Mouse (Mus musculus) midbrain, embryonic 15.5 days (tissue): ENCODE results near the gene 9130230L23Rik. TPM values are rescaled to one million over a fixed set of nuclear protein-coding genes. Genes with fewer than 3 reads are reported as not detected.
"Not testable (repeated sequence)": the region's sequence is repeated elsewhere in the genome, so short reads cannot be mapped to it uniquely, and the experiment has no call there.

Experiments
- ATAC-seq: fragments of 200-750 bp; cut with Nextera tagmentation; replicated peaks from 2 replicates; pipeline ENCODE4 v1.8.0; 2017; ENCODE audit warnings: moderate TSS enrichment
- H3K27ac ChIP-seq: fragments of 300-500 bp; sonication (generic); 2 replicates; pipeline ENCODE4 v1.5.1; 2015; ENCODE audit warnings: mild to moderate bottlenecking, inconsistent platforms
- H3K27me3 ChIP-seq: fragments of 300-500 bp; sonication (generic); replicated peaks from 2 replicates; pipeline ENCODE4 v1.6.1; 2015; ENCODE audit warnings: inconsistent platforms
- H3K36me3 ChIP-seq: fragments of 300-500 bp; sonication (generic); replicated peaks from 2 replicates; pipeline ENCODE4 v1.6.1; 2015; ENCODE audit warnings: inconsistent platforms
- H3K4me1 ChIP-seq: fragments of 300-500 bp; sonication (generic); 2 replicates; pipeline ENCODE4 v1.6.1; 2015; ENCODE audit warnings: inconsistent platforms
- H3K4me2 ChIP-seq: fragments of 300-500 bp; sonication (generic); 2 replicates; pipeline ENCODE4 v1.6.1; 2015; ENCODE audit warnings: inconsistent platforms, mild to moderate bottlenecking, moderate library complexity
- H3K4me3 ChIP-seq: fragments of 300-500 bp; sonication (generic); 2 replicates; pipeline ENCODE4 v1.5.1; 2015; ENCODE audit warnings: mild to moderate bottlenecking, inconsistent platforms
- H3K9ac ChIP-seq: fragments of 300-500 bp; sonication (generic); 2 replicates; pipeline ENCODE4 v1.6.1; 2015; ENCODE audit warnings: mild to moderate bottlenecking, inconsistent platforms
- H3K9me3 ChIP-seq: fragments of 300-500 bp; sonication (generic); 2 replicates; pipeline ENCODE4 v1.6.1; 2016; ENCODE audit warnings: inconsistent platforms
- WGBS: fragments of 180-500 bp; shearing (Covaris S2); methylation state at CpG from one replicate; pipeline ENCODE4 v1.1.7; 2015; ENCODE audit warnings: mixed read lengths; 5-methylcytosine and 5-hydroxymethylcytosine counted together
- polyA plus RNA-seq: library from polyadenylated mRNA; unstranded; fragments of >200 nt; fragmentation: Nextera tagmentation; extraction: Ambion mirVana; gene quantifications from 2 replicates; pipeline ENCODE4 v1.2.1, GENCODE M21; 2015

The 9130230L23Rik gene
- polyA plus RNA-seq, 1 experiment from 2014 or later, result not detected

DNA sequence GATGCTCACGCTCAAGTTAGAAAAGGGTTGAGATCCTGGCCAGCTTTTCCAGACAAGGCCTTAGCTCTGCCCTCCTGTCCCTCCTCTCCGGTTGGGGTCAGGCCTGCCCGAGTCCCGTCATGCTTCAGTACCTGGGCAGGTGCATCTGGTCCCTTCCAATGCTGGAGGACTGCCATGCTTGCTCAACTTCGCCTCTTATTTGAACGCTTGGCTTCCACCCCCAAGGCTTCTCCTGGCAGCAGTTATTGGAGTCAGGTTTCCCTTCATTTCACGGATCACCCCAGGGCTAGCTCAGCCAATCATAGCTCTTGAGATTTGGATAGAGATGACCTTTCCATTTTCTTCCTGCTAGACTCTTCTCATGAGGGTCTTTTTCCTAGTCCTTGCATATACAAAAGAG is 4.0 kb downstream of the 9130230L23Rik start:
- Histone ChIP-seq H3K27ac (no peak overlapping the region), H3K4me2 (no peak overlapping the region), H3K9ac (no peak overlapping the region), H3K4me3 (no peak overlapping the region), H3K4me1 (no peaks in the 10 kb centered on the region), H3K36me3 (no peaks in the 10 kb centered on the region), H3K27me3 (no peaks in the 10 kb centered on the region), H3K9me3 (no peaks in the 10 kb centered on the region)
- 83% methylated on average over 7 of the region's 7 CpGs for WGBS
- no peak for ATAC-seq

- Histone ChIP-seq H3K4me1 (no peaks in the 10 kb centered on the region), H3K4me2 (no peak overlapping the region), H3K9me3 (no peaks in the 10 kb centered on the region), H3K27ac (no peak overlapping the region), H3K27me3 (no peaks in the 10 kb centered on the region), H3K36me3 (no peaks in the 10 kb centered on the region), H3K4me3 (no peak overlapping the region), H3K9ac (no peak overlapping the region)
- no peak for ATAC-seq
- WGBS, result 92% methylated on average over 7 of the region's 7 CpGs
These were observed 5.0 kb downstream of the 9130230L23Rik start for GRCm38 (mm10) chr5:65999106-65999505.

GRCm38 (mm10) chr5:65997813-65998212 is 6.3 kb downstream of the 9130230L23Rik start:
- no peaks in the 10 kb centered on the region for H3K9me3 ChIP-seq
- no peak overlapping the region for H3K27ac ChIP-seq
- H3K36me3 ChIP-seq, result no peaks in the 10 kb centered on the region
- no peaks in the 10 kb centered on the region for H3K27me3 ChIP-seq
- no peak for ATAC-seq
- no peak overlapping the region for H3K4me2 ChIP-seq
- no peak overlapping the region for H3K9ac ChIP-seq
- no peak overlapping the region for H3K4me3 ChIP-seq
- no peaks in the 10 kb centered on the region for H3K4me1 ChIP-seq

DNA sequence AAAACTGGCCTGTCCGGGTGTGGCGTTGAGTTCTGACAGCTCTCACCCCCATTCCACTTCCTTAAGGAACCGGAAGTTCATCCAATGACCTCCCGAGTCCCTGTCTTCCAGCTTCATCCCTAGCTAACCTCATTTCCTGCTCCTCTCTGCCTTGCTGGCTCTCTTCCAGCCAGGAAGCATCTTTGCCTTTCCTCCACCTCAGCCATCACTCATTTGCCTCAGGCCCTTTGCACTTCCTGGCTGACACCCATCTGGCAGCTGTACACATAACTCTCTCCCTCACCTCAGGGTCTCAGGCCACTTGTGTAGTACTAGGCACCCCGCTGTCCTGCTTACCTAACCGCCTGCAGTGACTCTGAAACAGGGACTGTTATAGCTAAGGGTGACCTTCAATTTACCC is 9.4 kb downstream of the 9130230L23Rik start:
- no peaks in the 10 kb centered on the region for H3K27me3 ChIP-seq
- H3K4me2 ChIP-seq, result no peak overlapping the region
- H3K9ac ChIP-seq, result no peak overlapping the region
- H3K4me3 ChIP-seq, result no peak overlapping the region
- no peaks in the 10 kb centered on the region for H3K9me3 ChIP-seq
- H3K36me3 ChIP-seq, result no peaks in the 10 kb centered on the region
- H3K4me1 ChIP-seq, result no peaks in the 10 kb centered on the region
- no peak for ATAC-seq
- 84% methylated on average over 6 of the region's 6 CpGs for WGBS
- no peak overlapping the region for H3K27ac ChIP-seq

GRCm38 (mm10) chr5:65991191-65991590 is 12.9 kb downstream of the 9130230L23Rik start:
- H3K9ac ChIP-seq, result no peak overlapping the region
- no peak overlapping the region for H3K4me3 ChIP-seq
- no peaks in the 10 kb centered on the region for H3K36me3 ChIP-seq
- H3K27me3 ChIP-seq, result no peaks in the 10 kb centered on the region
- H3K27ac ChIP-seq, result no peak overlapping the region
- H3K9me3 ChIP-seq, result no peaks in the 10 kb centered on the region
- ATAC-seq, result no peak
- WGBS, result 90% methylated on average over 2 of the region's 2 CpGs
- no peaks in the 10 kb centered on the region for H3K4me1 ChIP-seq
- no peak overlapping the region for H3K4me2 ChIP-seq

- H3K27me3 ChIP-seq, H3K27ac ChIP-seq, ATAC-seq, H3K4me1 ChIP-seq, H3K36me3 ChIP-seq, H3K4me2 ChIP-seq, H3K4me3 ChIP-seq, H3K9ac ChIP-seq, H3K9me3 ChIP-seq: not testable (repeated sequence)
- WGBS, result 74% methylated on average over 3 of the region's 3 CpGs
These were observed 17.1 kb downstream of the 9130230L23Rik start for GRCm38 (mm10) chr5:65987004-65987403.

GRCm38 (mm10) chr5:65986426-65986825 is 17.7 kb downstream of the 9130230L23Rik start:
- no peaks in the 10 kb centered on the region for H3K9me3 ChIP-seq
- 96% methylated on average over 5 of the region's 5 CpGs for WGBS
- ATAC-seq, result no peak
- H3K27me3 ChIP-seq, result no peaks in the 10 kb centered on the region
- no peak overlapping the region for H3K4me3 ChIP-seq
- H3K9ac ChIP-seq, result no peak overlapping the region
- H3K4me1 ChIP-seq, result no peaks in the 10 kb centered on the region
- H3K36me3 ChIP-seq, result no peaks in the 10 kb centered on the region
- H3K27ac ChIP-seq, result no peak overlapping the region
- H3K4me2 ChIP-seq, result no peak overlapping the region

DNA sequence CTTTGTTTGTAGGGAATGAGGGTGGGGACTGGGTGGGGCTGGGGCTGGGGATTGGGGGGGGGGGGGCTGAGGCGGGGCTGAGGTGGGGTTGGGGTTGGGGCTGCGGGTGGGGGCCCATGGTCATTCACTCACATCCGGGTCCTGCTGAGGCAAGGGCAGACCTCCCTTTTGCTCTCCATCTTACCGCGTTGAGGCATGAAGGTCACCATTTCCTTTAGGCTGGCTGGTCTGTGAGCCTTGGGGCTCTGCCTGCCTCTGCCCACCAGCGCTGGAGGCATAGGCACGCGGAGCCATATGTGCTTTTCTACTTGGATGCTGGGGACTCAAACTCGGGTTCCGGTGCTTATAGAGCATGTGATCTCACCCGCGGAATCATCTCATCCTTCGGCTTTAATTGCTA is 28.4 kb downstream of the 9130230L23Rik start:
- no peak overlapping the region for H3K9ac ChIP-seq
- H3K4me1 ChIP-seq, result no peaks in the 10 kb centered on the region
- WGBS, result 88% methylated on average over 13 of the region's 13 CpGs
- H3K36me3 ChIP-seq, result no peaks in the 10 kb centered on the region
- no peak overlapping the region for H3K27ac ChIP-seq
- no peaks in the 10 kb centered on the region for H3K9me3 ChIP-seq
- H3K27me3 ChIP-seq, result no peaks in the 10 kb centered on the region
- no peak for ATAC-seq
- no peak overlapping the region for H3K4me3 ChIP-seq
- no peak overlapping the region for H3K4me2 ChIP-seq

- H3K4me1 ChIP-seq, result no peaks in the 10 kb centered on the region
- ATAC-seq, result no peak
- no peaks in the 10 kb centered on the region for H3K27me3 ChIP-seq
- H3K9ac ChIP-seq, result no peak overlapping the region
- no peaks in the 10 kb centered on the region for H3K36me3 ChIP-seq
- H3K4me2 ChIP-seq, result no peak overlapping the region
- no peak overlapping the region for H3K4me3 ChIP-seq
- H3K9me3 ChIP-seq, result no peaks in the 10 kb centered on the region
- H3K27ac ChIP-seq, result no peak overlapping the region
- WGBS, result 78% methylated on average over 2 of the region's 2 CpGs
These were observed 30.9 kb downstream of the 9130230L23Rik start for GRCm38 (mm10) chr5:65973189-65973588.

DNA sequence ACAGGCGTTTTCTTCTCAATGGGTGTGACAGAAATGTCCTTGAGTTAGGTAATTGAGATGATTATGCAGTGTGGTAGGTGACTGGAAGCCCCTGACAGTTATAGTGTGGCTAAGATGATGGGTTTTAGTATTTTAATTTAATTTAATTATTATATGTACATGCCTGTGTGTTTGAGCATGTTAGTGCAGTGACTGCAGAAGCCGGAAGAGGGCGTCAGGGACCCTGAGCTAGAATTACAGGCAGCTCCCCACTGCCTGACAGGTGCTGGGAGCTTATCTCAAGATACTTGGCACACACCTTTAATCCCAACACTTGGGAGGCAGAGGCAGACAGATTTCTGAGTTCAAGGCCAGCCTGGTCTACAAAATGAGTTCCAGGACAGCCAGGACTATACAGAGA is 36.1 kb downstream of the 9130230L23Rik start:
- Histone ChIP-seq H3K27ac (no peak overlapping the region), H3K4me3 (no peak overlapping the region)

GRCm38 (mm10) chr5:65967091-65967490 is 37.0 kb downstream of the 9130230L23Rik start:
- WGBS, result 74% methylated on average over 12 of the region's 12 CpGs
- no peak for ATAC-seq

More for the DNA sequence above, 36.1 kb downstream of the 9130230L23Rik start:
- no peak overlapping the region for H3K9ac ChIP-seq
- H3K36me3 ChIP-seq, result no peaks in the 10 kb centered on the region
- ATAC-seq, result no peak
- no peaks in the 10 kb centered on the region for H3K27me3 ChIP-seq
- WGBS, result 91% methylated on average over 3 of the region's 3 CpGs
- no peaks in the 10 kb centered on the region for H3K9me3 ChIP-seq
- H3K4me1 ChIP-seq, result no peaks in the 10 kb centered on the region
- no peak overlapping the region for H3K4me2 ChIP-seq

GRCm38 (mm10) chr5:65965771-65966279 is 38.3 kb downstream of the 9130230L23Rik start:
- Histone ChIP-seq H3K4me2 (no peak overlapping the region), H3K27ac (no peak overlapping the region), H3K4me1 (no peaks in the 10 kb centered on the region), H3K27me3 (no peaks in the 10 kb centered on the region), H3K9ac (no peak overlapping the region), H3K9me3 (no peaks in the 10 kb centered on the region), H3K36me3 (no peaks in the 10 kb centered on the region), H3K4me3 (no peak overlapping the region)
- no peak for ATAC-seq
- 67% methylated on average over 7 of the region's 7 CpGs for WGBS

More at GRCm38 (mm10) chr5:65967091-65967490, 37.0 kb downstream of the 9130230L23Rik start:
- H3K4me1 ChIP-seq, result no peaks in the 10 kb centered on the region
- H3K9me3 ChIP-seq, result no peaks in the 10 kb centered on the region
- H3K9ac ChIP-seq, result no peak overlapping the region
- H3K27me3 ChIP-seq, result no peaks in the 10 kb centered on the region
- H3K4me2 ChIP-seq, result no peak overlapping the region
- H3K36me3 ChIP-seq, result no peaks in the 10 kb centered on the region
- H3K27ac ChIP-seq, result no peak overlapping the region
- H3K4me3 ChIP-seq, result no peak overlapping the region

DNA sequence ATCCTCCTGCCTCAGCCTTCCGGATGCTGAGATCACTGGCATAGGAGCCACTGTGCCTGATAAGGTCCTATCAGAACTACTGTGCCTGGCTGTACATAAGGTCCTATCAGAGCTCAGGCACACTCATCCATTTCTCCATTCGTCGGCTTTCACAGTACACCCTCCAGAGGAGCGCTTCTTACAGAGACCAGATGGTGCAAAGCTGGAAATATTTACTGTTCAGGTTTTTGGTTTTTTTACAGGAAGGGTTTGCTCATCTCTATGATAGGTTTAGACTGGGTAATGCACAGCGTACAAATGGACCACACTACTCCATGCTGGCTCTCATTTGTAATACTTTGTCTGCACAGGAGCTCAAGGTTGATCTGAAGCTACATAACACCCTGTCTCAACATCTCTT is 40.8 kb downstream of the 9130230L23Rik start:
- Histone ChIP-seq H3K27ac (no peak overlapping the region), H3K9me3 (no peaks in the 10 kb centered on the region), H3K36me3 (no peaks in the 10 kb centered on the region), H3K9ac (no peak overlapping the region), H3K27me3 (no peaks in the 10 kb centered on the region), H3K4me2 (no peak overlapping the region), H3K4me1 (no peaks in the 10 kb centered on the region), H3K4me3 (no peak overlapping the region)
- no peak for ATAC-seq
- 95% methylated on average over 5 of the region's 5 CpGs for WGBS
